Mouse (Mus musculus) stomach, embryonic 16.5 days (tissue): Measurements from ENCODE around the gene Zfp280b. TPM values are rescaled to one million over a fixed set of nuclear protein-coding genes. Genes with fewer than 3 reads are reported as not detected.

ENCODE experiments used
- ATAC-seq: fragments of 200-750 bp; cut with Nextera tagmentation; 2 replicates; pipeline ENCODE4 v1.8.0; 2017; ENCODE audit warnings: moderate number of reproducible peaks, moderate TSS enrichment; ENCODE audit not compliant: insufficient read depth, low FRiP score
- H3K27ac ChIP-seq: fragments of 300-500 bp; sonication (generic); 2 replicates; pipeline ENCODE4 v1.5.1; 2014; ENCODE audit warnings: low read length
- H3K27me3 ChIP-seq: fragments of 300-500 bp; sonication (generic); 2 replicates; pipeline ENCODE4 v1.6.1; 2014; ENCODE audit warnings: low read length, control low read depth, mixed read lengths; ENCODE audit not compliant: control insufficient read depth, insufficient read depth
- H3K36me3 ChIP-seq: fragments of 300-500 bp; sonication (generic); 2 replicates; pipeline ENCODE4 v1.6.1; 2014; ENCODE audit warnings: low read length; ENCODE audit not compliant: control insufficient read depth, insufficient read depth
- H3K4me1 ChIP-seq: fragments of 300-500 bp; sonication (generic); 2 replicates; pipeline ENCODE4 v1.6.1; 2014; ENCODE audit warnings: low read length, control low read depth, mixed read lengths; ENCODE audit not compliant: control insufficient read depth, insufficient read depth
- H3K4me2 ChIP-seq: fragments of 300-500 bp; sonication (generic); 2 replicates; pipeline ENCODE4 v1.6.1; 2014; ENCODE audit warnings: low read depth, low read length, mixed read lengths
- H3K4me3 ChIP-seq: fragments of 300-500 bp; sonication (generic); replicated peaks from 2 replicates; pipeline ENCODE4 v1.5.1; 2014; ENCODE audit warnings: mild to moderate bottlenecking, low read length
- H3K9ac ChIP-seq: fragments of 300-500 bp; sonication (generic); 2 replicates; pipeline ENCODE4 v1.6.1; 2014; ENCODE audit warnings: low read length
- H3K9me3 ChIP-seq: fragments of 300-500 bp; sonication (generic); replicated peaks from 2 replicates; pipeline ENCODE4 v1.6.1; 2016; ENCODE audit warnings: low read length, control low read depth; ENCODE audit not compliant: control insufficient read depth
- WGBS: fragments of 180-500 bp; shearing (Covaris S2); extraction: QIAGEN DNeasy Blood & Tissue Kit; methylation state at CpG from one replicate; pipeline ENCODE4 v1.1.7; 2014; 5-methylcytosine and 5-hydroxymethylcytosine counted together
- polyA plus RNA-seq: library from polyadenylated mRNA; unstranded; fragments of >200 nt; fragmentation: Nextera tagmentation; extraction: Ambion mirVana; gene quantifications from 2 replicates; pipeline ENCODE4 v1.2.1, GENCODE M21; 2015

The Zfp280b gene
- polyA plus RNA-seq, 1 experiment from 2014 or later = 15.9 TPM

DNA sequence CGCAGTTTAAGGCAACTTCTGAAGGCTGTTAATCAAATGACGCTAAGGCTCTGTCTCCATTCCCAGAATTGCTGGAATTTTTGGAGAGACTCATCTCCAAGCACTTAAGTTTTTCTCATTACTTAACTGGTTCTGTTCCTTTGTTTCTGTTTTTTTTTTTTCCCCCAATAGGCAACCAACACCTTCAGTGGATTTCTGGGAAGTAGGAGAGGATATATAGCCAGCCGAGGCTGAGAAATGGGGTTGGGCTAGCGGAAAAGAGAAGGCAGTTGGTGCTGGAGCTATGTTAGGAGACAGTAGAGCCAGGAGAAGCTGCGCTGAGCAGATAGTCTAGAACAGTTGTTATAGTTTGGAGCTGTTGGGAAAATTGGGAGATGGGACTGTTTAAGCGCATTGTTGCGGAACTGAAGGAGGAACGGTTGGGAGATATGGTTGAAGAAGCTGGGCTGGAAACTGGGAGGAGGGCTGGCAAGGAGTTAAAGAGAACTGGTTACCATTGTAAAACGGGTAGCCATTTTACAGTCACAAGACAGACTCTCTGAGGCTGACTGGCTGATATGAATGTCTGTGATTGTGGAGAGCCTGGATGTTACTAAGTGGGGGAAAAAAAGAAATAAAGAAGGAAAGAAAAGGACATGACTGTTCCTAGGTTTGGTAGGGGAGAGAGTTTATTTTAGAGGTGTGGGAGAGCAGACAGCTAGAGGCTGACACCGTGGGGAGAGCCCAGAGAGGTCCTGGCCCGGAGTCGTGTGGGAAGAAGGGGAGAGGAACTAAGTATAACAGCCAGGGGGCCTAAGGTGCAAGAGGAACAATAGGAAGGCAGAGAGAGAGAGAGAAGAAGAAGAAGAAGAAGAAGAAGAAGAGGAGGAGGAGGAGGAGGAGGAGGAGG lies 5.1 kb upstream of the Zfp280b start:
- H3K27me3 ChIP-seq = no peaks in the 10 kb centered on the region
- no peak for ATAC-seq
- H3K4me1 ChIP-seq = no peaks in the 10 kb centered on the region
- no peaks in the 10 kb centered on the region for H3K36me3 ChIP-seq
- H3K9ac ChIP-seq = no peak overlapping the region
- H3K27ac ChIP-seq = no peak overlapping the region
- no peaks in the 10 kb centered on the region for H3K9me3 ChIP-seq
- H3K4me3 ChIP-seq = no peak overlapping the region
- 60% methylated on average over 11 of the region's 12 CpGs for WGBS
- H3K4me2 ChIP-seq = no peak overlapping the region

DNA sequence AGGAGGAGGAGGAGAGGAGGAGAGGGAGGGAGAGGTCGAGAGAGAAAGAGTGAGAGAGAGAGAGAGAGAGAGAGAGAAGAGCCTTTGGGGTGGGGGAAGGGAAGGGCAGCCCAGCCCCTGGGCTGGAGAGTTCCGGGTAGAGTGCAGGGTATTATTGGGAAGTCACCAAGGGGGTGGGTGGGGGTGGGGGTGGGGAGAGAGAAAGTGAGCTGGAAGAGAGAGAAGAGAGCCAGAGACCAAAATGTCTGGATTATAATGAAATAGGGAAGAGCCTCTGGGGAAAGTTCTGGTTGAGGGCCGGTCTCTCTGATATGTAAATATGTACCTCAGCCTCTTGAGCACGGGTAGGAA lies 4.5 kb upstream of the Zfp280b start:
- no peak overlapping the region for H3K9ac ChIP-seq
- H3K9me3 ChIP-seq = no peaks in the 10 kb centered on the region
- no peak for ATAC-seq
- H3K27me3 ChIP-seq = no peaks in the 10 kb centered on the region
- H3K4me1 ChIP-seq = no peaks in the 10 kb centered on the region
- H3K27ac ChIP-seq = no peak overlapping the region
- no peaks in the 10 kb centered on the region for H3K36me3 ChIP-seq
- 15% methylated on average over 4 of the region's 4 CpGs for WGBS
- no peak overlapping the region for H3K4me2 ChIP-seq
- no peak overlapping the region for H3K4me3 ChIP-seq

DNA sequence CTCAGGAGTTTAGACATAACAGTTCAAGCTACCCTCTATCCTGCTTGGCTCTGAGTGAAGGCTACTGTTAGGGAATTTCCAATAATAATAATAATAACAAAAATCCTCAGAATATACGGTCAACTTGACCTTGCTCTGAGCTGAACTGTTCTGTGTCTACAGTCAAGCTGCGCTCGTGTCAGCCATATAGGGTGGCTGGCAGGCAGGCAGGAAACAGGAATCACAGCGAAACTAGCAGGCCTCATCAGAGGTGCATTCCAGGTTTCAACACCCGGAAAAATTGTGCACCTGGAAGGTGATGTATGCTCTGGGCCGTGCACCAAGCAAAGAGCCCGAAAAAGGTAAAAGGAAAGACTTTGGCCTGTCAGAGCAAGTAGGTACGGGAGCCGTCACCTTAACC lies 4.1 kb upstream of the Zfp280b start:
- H3K27ac ChIP-seq = no peak overlapping the region
- H3K4me2 ChIP-seq = no peak overlapping the region
- H3K9me3 ChIP-seq = no peaks in the 10 kb centered on the region
- no peaks in the 10 kb centered on the region for H3K36me3 ChIP-seq
- H3K4me1 ChIP-seq = no peaks in the 10 kb centered on the region
- H3K9ac ChIP-seq = no peak overlapping the region
- 65% methylated on average over 9 of the region's 9 CpGs for WGBS
- no peak for ATAC-seq
- H3K27me3 ChIP-seq = no peaks in the 10 kb centered on the region
- no peak overlapping the region for H3K4me3 ChIP-seq

DNA sequence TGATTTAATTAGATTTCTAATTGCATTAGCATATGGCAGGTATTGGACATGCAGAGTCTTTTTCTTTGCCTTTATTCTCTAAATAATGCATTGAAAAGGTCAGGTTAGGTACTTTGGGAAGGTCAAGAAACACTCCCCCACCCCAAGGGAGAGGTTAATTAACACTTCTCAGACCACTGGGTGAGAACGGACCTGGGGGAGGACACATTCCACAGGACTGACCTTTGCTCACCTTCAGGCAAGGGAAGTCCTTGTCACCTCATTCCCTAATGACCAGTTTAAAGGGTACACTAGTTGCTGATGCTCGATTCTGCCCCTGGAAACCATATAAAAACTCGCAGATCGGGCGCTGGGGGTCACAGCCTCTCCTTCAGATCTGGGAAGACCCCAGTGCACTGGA lies 3.2 kb upstream of the Zfp280b start:
- ATAC-seq = no peak
- no peaks in the 10 kb centered on the region for H3K36me3 ChIP-seq
- no peak overlapping the region for H3K27ac ChIP-seq
- 82% methylated on average over 5 of the region's 5 CpGs for WGBS
- no peaks in the 10 kb centered on the region for H3K4me1 ChIP-seq
- H3K27me3 ChIP-seq = no peaks in the 10 kb centered on the region
- H3K4me2 ChIP-seq = no peak overlapping the region
- no peak overlapping the region for H3K9ac ChIP-seq
- no peak overlapping the region for H3K4me3 ChIP-seq
- H3K9me3 ChIP-seq = no peaks in the 10 kb centered on the region

DNA sequence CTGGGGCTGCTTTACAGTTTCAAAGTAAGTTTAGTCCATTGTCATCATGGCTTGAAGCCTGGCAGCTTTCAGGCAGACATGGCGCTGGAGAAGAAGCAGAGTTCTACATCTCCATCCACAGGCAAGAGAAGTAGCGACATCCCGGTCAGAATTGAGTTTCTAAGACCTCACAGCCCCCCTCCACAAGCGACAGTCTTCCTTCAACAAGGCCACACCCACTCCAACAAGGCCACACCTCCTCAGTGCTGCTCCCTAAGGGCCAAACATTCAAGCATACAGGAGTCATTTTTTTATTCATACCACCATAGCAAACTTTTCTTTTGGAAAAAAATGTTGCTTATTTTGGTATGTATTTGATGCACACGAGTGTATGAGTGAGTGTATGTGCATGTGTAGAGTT lies 2.0 kb upstream of the Zfp280b start:
- Histone ChIP-seq H3K4me3 (no peak overlapping the region), H3K27ac (no peak overlapping the region), H3K9me3 (no peaks in the 10 kb centered on the region), H3K27me3 (no peaks in the 10 kb centered on the region), H3K9ac (no peak overlapping the region), H3K4me1 (no peaks in the 10 kb centered on the region), H3K4me2 (no peak overlapping the region), H3K36me3 (no peaks in the 10 kb centered on the region)
- 65% methylated on average over 5 of the region's 5 CpGs for WGBS
- no peak for ATAC-seq

DNA sequence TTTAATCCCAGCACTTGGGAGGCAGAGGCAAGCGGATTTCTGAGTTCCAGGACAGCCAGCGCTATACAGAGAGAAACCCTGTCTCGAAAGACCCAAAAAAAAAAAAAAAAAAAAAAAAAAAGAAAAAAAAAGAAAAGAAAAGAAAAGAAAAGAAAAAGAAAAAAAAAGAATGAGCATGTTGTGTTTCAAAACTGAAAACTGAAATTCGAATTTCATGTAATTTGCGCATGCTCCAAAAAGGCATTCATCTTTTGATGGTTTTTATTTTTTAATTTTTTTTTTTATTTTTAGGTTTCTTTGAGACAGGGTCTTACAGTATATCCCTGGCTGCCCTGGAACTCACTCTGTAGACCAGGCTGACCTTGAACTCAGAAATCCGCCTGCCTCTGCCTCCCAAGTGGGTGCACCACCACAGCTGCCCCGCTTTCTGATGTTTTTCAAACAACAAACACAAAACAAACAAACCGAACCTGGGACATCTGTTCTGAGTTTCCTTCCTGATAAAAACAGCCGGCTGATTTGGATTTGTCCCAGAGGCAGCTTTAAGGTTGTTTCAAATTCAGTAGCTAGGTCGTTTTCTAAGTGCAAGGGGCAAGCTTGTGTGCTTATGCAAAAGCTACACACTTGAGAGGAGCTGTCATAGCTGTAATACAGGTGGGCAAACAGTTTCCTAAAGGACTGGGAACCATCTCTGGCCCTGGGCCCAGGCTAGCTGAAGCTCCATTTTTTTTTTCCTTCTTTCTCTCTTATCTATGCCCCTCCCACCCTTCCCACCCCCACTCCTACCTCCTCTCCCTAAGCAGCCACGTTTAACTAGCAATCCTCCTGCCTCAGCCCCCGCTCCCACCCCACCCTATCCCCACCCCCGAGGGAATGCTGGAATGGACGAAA lies 694 bp upstream of the Zfp280b start:
- Histone ChIP-seq H3K27ac (peak overlapping the region; percentile 69; the same call in 1 of the 2 replicates), H3K4me1 (no peaks in the 10 kb centered on the region), H3K27me3 (no peaks in the 10 kb centered on the region), H3K36me3 (no peaks in the 10 kb centered on the region), H3K9ac (peak overlapping the region; percentile 94), H3K4me2 (peak overlapping the region; percentile 75), H3K4me3 (peak overlapping the region; percentile 85), H3K9me3 (no peaks in the 10 kb centered on the region)
- 49% methylated on average over 14 of the region's 14 CpGs for WGBS
- ATAC-seq = peak; percentile 72

DNA sequence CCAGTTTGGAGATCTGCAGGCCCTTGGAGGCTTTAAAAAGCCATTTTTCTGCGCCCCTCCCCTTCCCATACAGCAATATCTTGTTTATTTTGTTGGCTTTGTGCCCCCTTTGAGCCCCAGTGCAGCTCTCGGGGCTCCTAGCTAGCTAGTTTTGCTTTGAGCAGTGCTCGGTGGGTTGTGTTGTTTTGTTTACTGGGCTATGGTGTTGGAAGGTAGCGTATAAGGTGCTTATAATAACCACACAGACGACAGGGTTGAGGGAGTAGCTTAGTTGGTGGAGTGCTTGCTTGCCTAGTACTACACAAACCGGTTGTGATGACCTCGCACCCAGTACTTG lies 637 bp downstream of the Zfp280b start:
- 17% methylated on average over 7 of the region's 7 CpGs for WGBS
- Histone ChIP-seq H3K27ac (peak overlapping the region; percentile 58; the same call in 1 of the 2 replicates), H3K4me1 (no peaks in the 10 kb centered on the region), H3K36me3 (peaks cover 6% of the 10 kb centered on the region), H3K27me3 (no peaks in the 10 kb centered on the region), H3K4me3 (peak overlapping the region; percentile 85), H3K9ac (peak overlapping the region; percentile 94), H3K9me3 (no peaks in the 10 kb centered on the region), H3K4me2 (peak overlapping the region; percentile 75)
- ATAC-seq = no peak

DNA sequence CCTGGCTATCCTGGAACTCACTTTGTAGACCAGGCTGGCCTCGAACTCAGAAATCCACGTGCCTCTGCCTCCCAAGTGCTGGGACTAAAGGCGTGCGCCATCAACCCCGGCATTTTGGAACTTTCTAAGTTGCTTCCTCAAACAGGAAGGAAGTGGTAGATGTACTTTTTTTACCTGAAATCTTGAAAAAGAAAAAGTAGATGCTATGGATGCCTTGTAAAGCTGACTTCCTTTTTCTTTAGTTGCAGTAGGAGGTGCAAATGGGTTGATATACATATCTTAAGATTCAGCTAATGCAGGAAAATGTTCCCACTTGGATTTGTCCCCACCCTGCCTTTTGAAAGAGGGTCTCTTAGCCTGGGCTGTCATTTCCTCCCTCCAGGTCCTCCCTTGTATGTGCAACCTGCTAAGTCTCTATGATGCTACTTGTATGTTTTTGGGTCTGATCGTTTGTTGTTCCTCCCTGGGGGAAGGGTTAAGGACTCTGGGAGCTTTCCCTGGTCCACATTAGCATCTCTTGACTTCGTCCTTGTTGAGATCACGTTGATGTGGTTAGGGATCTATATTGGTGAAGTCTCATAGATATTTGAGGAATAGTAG lies 1.7 kb downstream of the Zfp280b start:
- Histone ChIP-seq H3K4me3 (no peak overlapping the region), H3K4me2 (no peak overlapping the region), H3K36me3 (peaks cover 16% of the 10 kb centered on the region), H3K27ac (no peak overlapping the region), H3K27me3 (no peaks in the 10 kb centered on the region), H3K9me3 (no peaks in the 10 kb centered on the region), H3K4me1 (no peaks in the 10 kb centered on the region), H3K9ac (no peak overlapping the region)
- ATAC-seq = no peak
- 90% methylated on average over 8 of the region's 8 CpGs for WGBS

DNA sequence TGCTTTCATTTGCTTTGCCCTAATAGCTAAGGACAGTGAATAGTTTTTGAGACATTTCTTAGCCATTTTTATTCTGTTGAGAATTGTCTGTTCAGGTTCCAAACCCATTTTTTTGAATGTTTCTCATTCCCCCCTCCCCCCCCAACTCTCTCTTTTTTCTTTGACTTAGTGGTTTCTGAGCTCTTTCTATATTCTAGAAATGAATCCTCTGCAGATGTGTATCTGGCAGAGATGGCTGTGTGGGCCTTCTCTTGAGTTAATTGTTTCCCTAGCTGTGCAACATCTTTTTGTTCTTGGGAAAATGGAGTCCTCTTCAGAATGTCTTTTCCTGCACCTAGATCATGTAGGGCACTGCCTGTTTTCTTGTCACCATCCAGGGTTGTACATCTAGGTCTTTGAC lies 2.8 kb downstream of the Zfp280b start:
- Histone ChIP-seq H3K4me2 (no peak overlapping the region), H3K9ac (no peak overlapping the region), H3K27me3 (no peaks in the 10 kb centered on the region), H3K4me1 (no peaks in the 10 kb centered on the region), H3K9me3 (no peaks in the 10 kb centered on the region), H3K36me3 (peaks cover 27% of the 10 kb centered on the region), H3K4me3 (no peak overlapping the region), H3K27ac (no peak overlapping the region)
- ATAC-seq = no peak
